Mouse (Mus musculus): Measurements from ENCODE around the gene Plekhd1. TPM values are rescaled to one million over a fixed set of nuclear protein-coding genes. Genes with fewer than 3 reads are reported as not detected.

The Plekhd1 gene
- polyA plus RNA-seq (2014; fragmentation: Illumina TruSeq; extraction: RNeasy Lipid Tissue Mini Kit (QIAGEN cat#74804); ENCODE audit: low replicate concordance): not detected

DNA sequence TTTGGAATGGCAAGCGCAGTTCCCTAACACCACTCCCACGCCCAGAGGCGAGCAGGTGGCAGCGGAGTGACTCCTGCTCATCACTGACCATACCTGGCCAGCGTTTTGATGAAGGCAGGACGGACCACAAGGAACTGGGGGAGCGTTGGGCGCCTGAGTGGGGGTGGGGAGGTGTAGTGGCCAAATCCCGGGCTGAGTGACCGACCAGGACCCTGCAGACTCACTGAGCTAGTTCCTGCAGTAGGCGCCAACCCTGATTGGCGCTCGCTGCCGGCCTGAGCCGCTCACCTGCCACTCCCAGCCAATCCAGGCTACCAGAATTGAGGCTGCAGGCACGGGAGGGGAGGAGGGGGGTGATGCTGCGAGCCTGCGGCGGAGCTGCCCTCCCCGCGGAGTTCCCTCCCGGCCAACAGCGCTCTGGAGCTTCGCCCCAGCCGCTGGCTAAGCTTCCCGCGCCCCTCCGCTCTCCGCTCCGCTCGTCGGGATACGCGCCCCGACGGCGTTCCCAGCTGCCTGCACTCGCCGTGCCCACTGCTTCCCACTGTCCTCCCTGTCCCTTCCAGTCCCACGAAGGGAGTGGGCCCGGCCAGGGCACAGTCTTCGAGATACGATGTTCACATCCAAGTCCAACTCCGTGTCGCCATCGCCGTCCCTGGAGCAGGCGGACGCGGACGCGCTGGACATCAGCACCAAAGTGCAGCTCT lies at the start of gene Plekhd1:
Gene Plekhd1 (plus strand): TSS at position 323 of the 704 bp plus-strand sequence.

DNA sequence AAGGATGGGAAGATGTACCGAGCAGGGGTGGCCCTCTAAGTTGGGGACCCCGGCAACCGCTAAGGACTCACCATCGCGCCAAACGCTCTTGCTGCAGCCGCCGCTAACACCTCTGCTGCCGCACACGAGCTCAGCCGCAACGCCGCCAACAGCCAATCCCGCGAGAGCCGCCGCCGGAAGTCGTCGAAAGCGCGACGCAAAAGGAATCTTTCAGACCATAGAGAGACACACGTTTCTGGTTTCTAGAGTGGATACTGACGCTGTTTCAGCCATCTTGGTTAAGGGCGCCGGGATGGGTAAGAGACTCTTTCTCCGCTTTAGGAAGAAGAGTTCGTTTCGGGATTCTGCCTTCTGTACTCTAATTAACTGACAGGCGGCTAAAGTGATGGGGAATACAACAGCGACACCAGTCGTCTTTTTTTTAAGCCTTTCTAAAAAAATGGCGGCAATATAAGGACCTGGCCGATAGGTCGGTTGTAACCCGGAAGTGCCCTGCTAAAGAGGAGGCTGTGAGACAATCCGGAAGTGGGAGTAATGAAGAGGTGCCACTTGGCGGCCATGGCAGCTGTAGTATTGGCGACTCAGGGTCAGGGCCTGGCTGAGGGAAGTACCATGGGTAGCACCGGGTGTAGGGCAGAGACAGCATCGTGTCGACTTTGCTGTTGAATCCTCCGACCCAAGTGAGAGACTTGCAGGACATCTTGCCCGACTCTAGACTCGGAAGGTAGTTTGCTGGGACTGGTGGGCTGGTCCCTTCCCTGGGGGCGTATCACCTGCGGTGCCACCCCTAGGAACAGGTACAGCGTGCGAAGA lies 48.5 kb upstream of the Plekhd1 start, which contains the start of the genes Slc39a9 and Erh:
Gene Slc39a9 (plus strand): TSS at position 191 of the 813 bp plus-strand sequence.
Gene Erh (minus strand): TSS at position 649 of the 813 bp plus-strand sequence.

DNA sequence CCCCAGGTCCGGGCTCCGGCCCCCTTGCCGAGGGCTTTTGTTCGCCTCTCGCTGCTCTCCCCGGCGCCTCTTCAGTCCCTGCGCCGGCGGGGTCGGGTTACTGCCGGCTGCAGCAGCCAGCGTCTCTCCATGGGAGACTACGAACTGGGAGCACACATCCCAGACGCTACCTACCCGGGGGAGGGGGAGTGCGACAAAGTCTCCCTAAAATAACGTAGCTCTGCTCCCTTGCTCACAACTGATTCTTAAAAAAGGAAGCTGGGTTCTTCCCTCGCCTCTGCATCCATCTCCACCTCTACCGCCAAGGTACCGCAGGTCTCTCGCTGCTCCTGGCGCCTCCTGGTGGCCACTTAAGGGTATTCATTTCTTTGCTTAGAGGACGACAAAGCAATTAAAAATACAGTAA lies 68.0 kb downstream of the Plekhd1 start, which contains the start of gene Ccdc177:
Gene Ccdc177 (minus strand): TSS at position 292 of the 406 bp plus-strand sequence.

Other genes starting within 250 kb of the Plekhd1 start
- gene Exd2, start 229.5 kb upstream of the Plekhd1 start, polyA plus RNA-seq (2014; fragmentation: Illumina TruSeq; extraction: RNeasy Lipid Tissue Mini Kit (QIAGEN cat#74804); ENCODE audit: low replicate concordance): 15.9 TPM
- 0.11 TPM for gene Galnt16, start 174.3 kb upstream of the Plekhd1 start, polyA plus RNA-seq (2014; fragmentation: Illumina TruSeq; extraction: RNeasy Lipid Tissue Mini Kit (QIAGEN cat#74804); ENCODE audit: low replicate concordance)
- 111 TPM for gene Slc39a9, start 48.7 kb upstream of the Plekhd1 start, polyA plus RNA-seq (2014; fragmentation: Illumina TruSeq; extraction: RNeasy Lipid Tissue Mini Kit (QIAGEN cat#74804); ENCODE audit: low replicate concordance)
- gene Erh, start 48.2 kb upstream of the Plekhd1 start, polyA plus RNA-seq (2014; fragmentation: Illumina TruSeq; extraction: RNeasy Lipid Tissue Mini Kit (QIAGEN cat#74804); ENCODE audit: low replicate concordance): 33.8 TPM
- gene Ccdc177, start 68.1 kb downstream of the Plekhd1 start, polyA plus RNA-seq (2014; fragmentation: Illumina TruSeq; extraction: RNeasy Lipid Tissue Mini Kit (QIAGEN cat#74804); ENCODE audit: low replicate concordance): 0.11 TPM
- 49.9 TPM for gene Susd6, start 97.9 kb downstream of the Plekhd1 start, polyA plus RNA-seq (2014; fragmentation: Illumina TruSeq; extraction: RNeasy Lipid Tissue Mini Kit (QIAGEN cat#74804); ENCODE audit: low replicate concordance)